Mouse (Mus musculus) thymus, postnatal 14 days (tissue): ENCODE results near the gene Ceacam9.
A peak's percentile ranks its signal among the peaks of the same experiment; 100 is the strongest.

ENCODE experiments used
- DNase-seq: peaks from one replicate; pipeline ENCODE4 v3.0.0; 2021

Gene Ceacam9

GRCm38 (mm10) chr7:16745373-16745772, 23.6 kb downstream of the Ceacam9 start:
- DNase-seq = no peak

GRCm38 (mm10) chr7:16746093-16746492, 24.4 kb downstream of the Ceacam9 start:
- DNase-seq = peak; percentile 62

DNA sequence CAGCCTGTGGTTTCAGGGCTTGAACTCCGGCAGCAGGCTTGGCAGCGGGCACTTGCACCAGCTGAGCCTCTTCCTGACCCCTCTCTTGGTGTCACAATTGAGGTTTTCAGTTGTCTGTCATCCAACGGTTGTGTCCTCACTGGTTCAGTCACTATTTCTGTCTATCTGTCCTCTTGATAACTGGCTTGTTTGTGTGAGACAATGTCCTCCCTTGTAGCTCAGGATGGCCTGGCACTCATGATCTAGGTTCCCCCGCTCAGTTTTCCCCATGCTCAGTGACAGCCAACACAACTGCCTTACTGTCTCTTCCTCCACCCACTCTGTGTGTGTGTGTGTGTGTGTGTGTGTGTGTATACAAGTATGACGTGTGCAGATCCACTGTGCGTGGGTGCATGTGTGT, 25.9 kb downstream of the Ceacam9 start:
- DNase-seq = no peak

GRCm38 (mm10) chr7:16752016-16752415, 30.3 kb downstream of the Ceacam9 start:
- DNase-seq = no peak

- no peak for DNase-seq
These were observed 33.8 kb downstream of the Ceacam9 start for GRCm38 (mm10) chr7:16755362-16756017.

DNA sequence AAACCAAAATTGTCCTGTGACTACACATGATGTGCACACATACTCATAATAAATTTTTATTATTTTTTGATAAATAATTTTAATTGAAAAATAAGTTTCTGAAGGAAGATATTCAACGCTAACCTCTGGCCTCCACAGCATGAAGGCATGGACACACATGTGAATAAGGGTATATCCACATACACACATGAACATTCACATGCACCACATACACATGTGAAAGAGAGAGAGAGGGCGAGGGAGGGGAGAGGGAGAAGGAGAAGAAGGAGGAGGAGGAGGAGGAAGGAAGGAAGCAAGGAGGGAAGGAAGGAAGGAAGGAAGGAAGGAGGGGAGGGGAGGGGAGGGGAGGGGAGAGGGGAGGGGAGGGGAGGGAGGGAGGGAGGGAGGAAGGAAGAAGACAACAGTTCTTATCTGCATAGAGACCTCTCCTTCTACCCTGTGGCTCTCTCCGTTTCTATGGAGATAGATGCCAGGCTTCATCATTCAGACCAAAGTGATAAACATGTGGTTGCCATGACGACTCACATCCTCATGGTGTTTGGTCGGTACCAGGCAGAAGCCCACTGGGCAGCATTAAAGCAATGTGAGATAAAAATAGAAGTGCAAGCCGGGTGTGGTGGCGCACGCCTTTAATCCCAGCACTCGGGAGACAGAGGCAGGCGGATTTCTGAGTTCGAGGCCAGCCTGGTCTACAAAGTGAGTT, 37.3 kb downstream of the Ceacam9 start:
- no peak for DNase-seq

GRCm38 (mm10) chr7:16760292-16760691, 38.6 kb downstream of the Ceacam9 start:
- DNase-seq = peak; percentile 36

DNA sequence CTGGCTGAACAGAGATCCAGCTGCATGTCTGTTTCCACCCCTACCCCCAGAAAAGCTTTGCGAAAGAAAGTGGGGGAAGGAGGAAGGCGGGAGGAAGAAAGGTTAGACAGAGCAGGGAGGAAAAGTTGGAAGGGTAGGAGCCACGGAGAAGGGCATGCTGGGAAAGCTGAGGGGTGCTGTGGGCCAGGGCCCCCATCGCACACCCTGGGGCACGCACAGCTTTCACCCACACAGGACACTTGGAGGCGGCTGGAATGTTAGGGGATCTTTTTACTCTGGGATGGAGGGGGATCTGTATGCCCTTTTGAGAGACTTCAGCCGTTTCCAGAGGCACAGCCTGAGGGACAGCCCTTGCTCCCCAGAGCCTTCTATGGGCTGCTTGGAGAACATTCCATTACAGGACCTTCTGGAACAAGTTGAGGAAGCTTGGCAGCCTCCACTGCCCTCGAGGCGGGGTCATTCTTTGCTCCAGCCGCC, 39.3 kb downstream of the Ceacam9 start:
- no peak for DNase-seq

- DNase-seq = no peak
These were observed 39.9 kb downstream of the Ceacam9 start for GRCm38 (mm10) chr7:16761630-16762029.

DNA sequence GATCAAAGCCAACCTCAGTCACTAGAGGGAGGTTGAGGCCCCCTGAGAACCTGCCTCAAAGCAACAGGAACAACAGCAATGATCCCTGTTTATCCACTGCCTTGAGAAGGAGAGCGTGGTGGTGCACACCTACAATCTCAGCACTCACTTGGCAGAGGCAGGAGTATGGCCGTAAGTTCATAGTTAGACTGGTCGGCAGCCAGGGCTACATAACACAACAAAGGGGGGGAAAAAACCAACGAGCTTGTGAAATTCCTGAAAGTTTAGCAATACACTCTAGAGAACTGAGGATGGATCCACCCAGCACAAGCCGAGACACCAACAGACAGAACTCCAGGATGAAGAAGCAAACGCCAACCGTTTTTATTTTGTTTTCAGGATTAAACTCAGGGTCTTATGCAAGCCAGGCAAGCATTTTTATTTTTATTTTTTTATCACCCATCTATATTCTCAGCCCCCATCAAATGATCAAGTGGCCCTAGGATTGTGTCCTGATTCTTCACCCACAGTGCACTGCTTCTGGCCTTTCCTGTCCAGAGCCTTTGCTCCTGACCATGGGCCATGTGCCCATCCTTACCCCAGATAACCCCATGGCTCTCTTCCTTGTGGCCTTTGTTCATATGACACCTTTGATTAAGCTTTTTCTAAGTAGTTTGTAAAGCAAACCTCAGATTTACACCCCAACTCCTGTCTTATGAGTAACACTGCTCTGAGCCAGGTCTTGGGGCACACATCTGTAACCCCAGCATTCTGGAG, 41.9 kb downstream of the Ceacam9 start:
- DNase-seq = peak; percentile 30

- DNase-seq = peak; percentile 79
These were observed 44.7 kb downstream of the Ceacam9 start for GRCm38 (mm10) chr7:16766443-16766842.
